Mouse (Mus musculus) spleen, postnatal 14 days (tissue): ENCODE results near the gene A830031A19Rik.

ENCODE experiments used
- DNase-seq, 2 experiments: peaks; one replicate each; pipeline ENCODE4 v3.0.0; 2021 to 2022; ENCODE audit warnings: low spot score in 2 of 2

A830031A19Rik gene

GRCm38 (mm10) chr11:24095656-24096353 is 21.0 kb upstream of the A830031A19Rik start:
- DNase-seq = no peak

- no peak for DNase-seq
Observed at GRCm38 (mm10) chr11:24095236-24095635, 20.4 kb upstream of the A830031A19Rik start.

- DNase-seq = no peak
Observed at GRCm38 (mm10) chr11:24094086-24094487, 19.2 kb upstream of the A830031A19Rik start.

- DNase-seq = no peak
Observed at GRCm38 (mm10) chr11:24092618-24093017, 17.8 kb upstream of the A830031A19Rik start.

- no peak for DNase-seq
Observed at GRCm38 (mm10) chr11:24091393-24092080, 16.7 kb upstream of the A830031A19Rik start.

GRCm38 (mm10) chr11:24090443-24090842 is 15.6 kb upstream of the A830031A19Rik start:
- DNase-seq = no peak

- no peak for DNase-seq
Observed at GRCm38 (mm10) chr11:24087069-24087468, 12.2 kb upstream of the A830031A19Rik start.

GRCm38 (mm10) chr11:24085986-24086385 is 11.1 kb upstream of the A830031A19Rik start:
- DNase-seq = no peak

- no peak for DNase-seq
Observed at GRCm38 (mm10) chr11:24084590-24084989, 9.7 kb upstream of the A830031A19Rik start.

- no peak for DNase-seq
Observed at GRCm38 (mm10) chr11:24084077-24084476, 9.2 kb upstream of the A830031A19Rik start.

GRCm38 (mm10) chr11:24083423-24083822 is 8.6 kb upstream of the A830031A19Rik start:
- no peak for DNase-seq

- DNase-seq = no peak
Observed at GRCm38 (mm10) chr11:24083076-24083405, 8.2 kb upstream of the A830031A19Rik start.

GRCm38 (mm10) chr11:24082385-24083075 is 7.7 kb upstream of the A830031A19Rik start:
- no peak for DNase-seq

- peak; percentile 35 to 53 for DNase-seq
Observed at GRCm38 (mm10) chr11:24081687-24082384, 7.0 kb upstream of the A830031A19Rik start.

GRCm38 (mm10) chr11:24081016-24081686 is 6.3 kb upstream of the A830031A19Rik start:
- DNase-seq = peak; percentile 52 to 66

GRCm38 (mm10) chr11:24080541-24080940 is 5.7 kb upstream of the A830031A19Rik start:
- DNase-seq = peak; percentile 41 to 51

GRCm38 (mm10) chr11:24079392-24080391 is 4.8 kb upstream of the A830031A19Rik start:
- peak; percentile 21 to 44 for DNase-seq

GRCm38 (mm10) chr11:24078706-24079316 is 4.0 kb upstream of the A830031A19Rik start:
- peak; percentile 51 for DNase-seq

- DNase-seq = peak; percentile 29 to 33
Observed at GRCm38 (mm10) chr11:24077795-24078705, 3.2 kb upstream of the A830031A19Rik start, which contains the start of gene Bcl11a. TSS of gene Bcl11a (plus strand) at chr11:24078056.
